Mouse (Mus musculus) left cerebral cortex, adult 8-10 months (tissue): ENCODE results near the gene Prrx1. TPM values are rescaled to one million over a fixed set of nuclear protein-coding genes. Genes with fewer than 3 reads are reported as not detected.

Experiments
- DNase-seq, 2 experiments: peaks; one replicate each; pipeline ENCODE4 v3.0.0; 2022; ENCODE audit warnings: low spot score in 2 of 2
- total RNA-seq, 4 experiments: library from RNA; stranded (reverse); gene quantifications; 2 replicates each; pipeline ENCODE4 v1.2.4; 2022

The Prrx1 gene
- total RNA-seq, 4 experiments from 2014 or later = 3.9 to 6.3 (median 5.2) TPM

DNA sequence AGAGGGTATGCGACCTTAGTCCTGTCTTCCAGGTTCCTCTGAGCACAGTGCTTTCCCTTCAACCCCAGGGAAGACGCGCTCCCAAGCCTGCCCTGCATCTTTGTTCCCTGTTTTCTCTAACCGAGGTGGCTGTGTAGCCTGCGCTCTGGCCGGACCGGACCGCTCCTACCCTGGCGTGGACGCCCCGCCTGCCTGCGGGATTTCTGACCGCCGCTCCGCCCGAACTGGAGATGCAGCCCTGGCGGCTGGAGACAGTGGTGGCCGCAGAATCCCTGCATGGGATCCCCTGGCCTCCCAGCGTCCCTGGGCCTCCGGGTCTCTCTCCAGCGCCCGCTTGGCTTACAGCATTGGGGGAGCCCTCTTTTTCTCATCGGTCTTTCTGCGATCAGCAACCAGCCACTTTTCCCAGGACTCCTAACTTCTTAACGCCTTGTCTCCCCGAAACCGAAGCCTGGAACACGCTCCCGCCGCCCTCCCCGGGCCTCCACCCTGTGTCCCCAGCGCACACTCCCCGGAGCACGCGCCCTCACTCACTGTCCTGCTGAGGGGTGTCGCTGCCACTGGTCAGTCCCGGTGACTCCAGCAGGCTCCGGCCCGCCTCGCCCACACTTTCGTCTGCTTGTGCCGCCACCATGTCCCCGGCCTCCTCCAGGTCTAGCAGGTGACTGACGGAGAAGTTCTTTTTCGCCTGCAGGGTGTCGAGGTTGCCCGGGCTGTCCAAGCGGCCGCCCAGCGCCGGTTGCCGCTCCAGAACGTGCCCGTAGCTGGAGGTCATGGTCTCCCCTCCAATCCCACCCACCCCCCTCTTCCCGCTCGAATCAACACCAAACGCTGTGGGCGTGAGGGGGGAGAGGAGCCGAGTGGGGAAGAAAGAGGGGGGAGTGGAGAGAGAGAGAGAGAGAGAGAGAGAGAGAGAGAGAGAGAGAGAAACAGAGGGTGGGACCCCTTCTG lies 1.4 kb downstream of the Prrx1 start:
- no peak for DNase-seq

DNA sequence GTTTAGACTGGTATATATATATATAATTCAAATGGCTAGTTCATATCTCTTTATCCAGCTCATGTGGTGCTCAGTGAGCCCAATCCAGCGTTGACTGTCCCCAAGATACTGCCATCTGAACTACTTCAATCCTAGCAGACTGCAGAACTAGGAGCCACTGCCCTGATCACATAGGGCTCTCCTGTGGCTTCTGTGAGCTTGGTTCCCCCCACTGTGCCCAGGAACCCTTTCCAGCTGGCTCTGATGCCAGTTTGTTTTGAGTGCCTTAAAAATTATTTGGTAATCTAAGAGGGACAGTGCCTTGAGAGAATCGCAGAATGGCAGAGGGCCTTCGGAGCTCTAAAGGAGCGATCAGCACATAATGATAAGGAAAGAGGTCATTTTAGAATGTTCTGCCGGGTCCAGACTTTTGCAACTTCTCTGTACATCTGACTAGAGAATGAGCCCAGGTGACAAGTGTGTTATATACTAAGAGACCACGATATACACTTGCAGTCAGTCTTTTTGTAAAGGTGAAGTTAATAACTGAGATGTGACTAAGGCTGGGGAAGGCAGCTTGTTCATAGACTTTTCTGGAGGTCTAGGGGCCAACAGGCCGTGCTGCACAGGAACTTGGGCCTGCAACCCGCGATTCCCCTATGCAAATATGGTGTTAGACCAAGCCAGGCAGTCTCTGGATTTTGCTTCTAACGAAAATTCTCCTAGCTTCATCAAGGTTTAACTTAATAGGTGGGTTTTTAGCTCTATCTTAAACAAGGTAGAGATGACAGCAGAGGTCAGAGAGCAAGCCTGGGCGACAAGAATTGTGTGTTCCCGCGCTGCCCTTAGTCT lies 2.3 kb downstream of the Prrx1 start:
- no peak for DNase-seq

DNA sequence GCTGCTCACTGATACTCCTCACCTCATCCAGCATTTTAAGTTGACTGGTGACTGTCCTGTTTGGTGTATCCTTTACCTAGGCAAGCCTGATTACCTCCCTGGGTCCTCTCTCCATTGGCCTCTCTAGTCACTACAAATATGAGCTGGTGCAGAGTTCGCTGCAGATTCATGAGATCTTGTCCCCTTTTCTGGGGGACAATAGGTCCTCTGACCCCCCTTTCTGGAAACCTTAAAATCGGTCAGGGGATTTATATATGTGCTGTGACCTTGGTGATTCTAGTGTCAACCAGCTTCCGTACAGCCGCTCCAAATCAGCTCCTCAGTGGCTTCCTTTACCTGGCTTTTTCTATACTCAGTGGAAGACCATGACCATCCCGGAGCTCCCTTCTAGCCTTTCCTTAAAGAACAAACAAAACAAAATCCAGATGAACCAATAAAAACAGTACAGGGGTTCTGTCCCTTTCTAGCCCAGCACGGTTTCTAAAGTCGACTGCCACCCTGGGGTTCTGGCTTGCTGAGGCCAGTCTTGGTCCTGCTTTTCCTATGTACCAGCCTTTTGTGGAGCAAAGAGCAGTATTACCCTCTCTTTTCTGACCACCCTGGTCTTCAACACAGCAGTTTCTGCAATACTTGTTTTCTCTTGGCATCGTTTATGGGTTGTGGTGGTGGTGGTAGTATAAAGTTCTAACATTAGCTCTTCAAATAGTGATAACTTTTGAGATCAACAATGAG lies 3.3 kb downstream of the Prrx1 start:
- no peak for DNase-seq

DNA sequence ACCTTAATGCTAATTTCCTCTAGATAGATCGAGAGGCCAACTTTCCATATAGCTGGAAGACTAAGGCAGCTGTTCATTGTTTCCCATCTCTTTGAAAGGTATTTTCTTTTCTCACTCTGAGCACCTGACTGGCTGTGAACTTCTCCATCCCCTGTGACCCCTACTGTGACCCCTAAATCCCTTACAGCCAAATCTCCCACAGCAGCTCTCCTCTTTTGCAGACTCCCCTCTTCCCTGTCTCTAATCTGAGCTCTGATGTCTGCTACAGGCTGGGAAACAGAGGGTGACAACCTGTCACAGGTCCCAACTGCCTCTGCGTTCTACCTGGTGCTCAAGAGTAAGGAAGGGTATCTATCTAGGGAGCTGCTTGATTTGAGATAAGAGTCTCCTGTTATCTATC lies 4.0 kb downstream of the Prrx1 start:
- no peak for DNase-seq

DNA sequence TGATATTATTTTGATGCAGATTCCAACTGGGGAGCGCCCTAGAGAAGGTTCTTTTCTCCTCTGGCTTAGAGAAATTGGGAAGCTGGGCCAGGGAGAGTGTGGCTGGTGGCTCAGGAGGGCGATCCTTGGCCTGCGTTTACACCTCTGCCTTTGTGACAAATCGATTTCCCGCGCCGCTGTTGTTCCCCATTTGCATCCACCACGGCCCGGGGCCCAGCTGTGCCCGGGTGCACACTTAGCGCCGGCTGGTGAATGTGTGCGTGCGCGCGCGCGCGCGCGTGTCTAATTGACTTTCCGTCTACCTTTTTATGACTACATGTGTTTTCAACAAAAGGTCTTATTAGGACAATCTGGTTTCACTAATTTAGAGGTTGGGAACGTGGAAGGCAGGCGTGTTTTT lies 4.9 kb downstream of the Prrx1 start:
- DNase-seq = no peak

DNA sequence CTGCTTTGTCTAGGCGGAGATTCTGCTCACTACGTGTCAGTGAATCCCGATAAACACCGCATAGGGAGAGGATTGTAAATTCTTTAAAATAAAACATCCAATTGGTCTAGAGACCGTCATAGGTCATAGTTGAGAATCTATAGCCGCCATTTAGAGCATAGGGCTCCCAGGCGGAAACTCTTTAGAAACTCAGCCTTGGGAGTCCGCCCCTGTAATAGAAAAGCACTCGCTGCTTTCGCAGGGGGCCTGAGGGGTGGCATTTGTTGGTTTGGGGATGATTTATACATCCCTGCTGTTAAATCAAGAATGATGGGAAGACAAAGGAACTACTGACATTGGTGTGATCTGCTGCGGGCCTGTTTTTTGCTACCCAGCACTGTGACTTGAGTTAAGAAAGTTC lies 5.8 kb downstream of the Prrx1 start:
- DNase-seq = no peak

DNA sequence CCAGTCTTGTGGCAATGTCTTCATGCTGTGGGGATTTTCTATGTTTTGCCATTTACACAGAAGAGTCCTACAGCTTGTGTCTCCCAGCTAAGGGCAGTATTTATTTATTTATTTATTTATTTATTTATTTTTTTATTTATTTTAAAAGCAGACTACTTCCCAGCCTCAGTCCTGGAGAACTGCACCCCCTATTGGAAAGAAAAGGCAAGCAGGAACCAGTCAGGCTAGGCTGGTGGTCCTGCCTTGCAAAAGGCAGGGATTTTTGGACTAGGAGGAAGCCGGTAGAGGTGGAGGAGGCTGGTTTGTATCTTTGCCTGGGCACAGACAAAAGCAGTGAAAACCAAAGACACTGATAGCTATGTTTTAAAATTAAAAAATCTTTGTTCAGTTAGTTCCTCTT lies 7.6 kb downstream of the Prrx1 start:
- DNase-seq = no peak

DNA sequence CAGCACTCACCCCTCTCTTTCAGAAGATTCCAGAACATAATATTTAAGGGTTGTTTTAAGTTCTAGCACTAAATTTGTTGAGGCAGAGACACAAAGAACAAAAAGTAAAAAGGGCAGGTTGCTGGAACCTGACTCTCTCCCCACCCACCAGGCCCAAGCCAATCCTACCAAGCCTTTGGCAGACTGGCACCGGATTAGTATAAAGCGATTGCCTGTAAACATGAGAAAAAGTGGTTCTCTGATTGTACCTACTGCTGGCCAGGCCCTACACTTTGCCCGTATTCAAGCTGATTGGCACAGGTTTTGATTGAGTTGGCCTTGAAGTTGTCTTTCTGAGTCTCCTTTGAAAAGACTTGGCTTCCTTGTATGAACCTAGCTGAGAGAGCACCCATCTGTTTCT lies 8.7 kb downstream of the Prrx1 start:
- no peak for DNase-seq

DNA sequence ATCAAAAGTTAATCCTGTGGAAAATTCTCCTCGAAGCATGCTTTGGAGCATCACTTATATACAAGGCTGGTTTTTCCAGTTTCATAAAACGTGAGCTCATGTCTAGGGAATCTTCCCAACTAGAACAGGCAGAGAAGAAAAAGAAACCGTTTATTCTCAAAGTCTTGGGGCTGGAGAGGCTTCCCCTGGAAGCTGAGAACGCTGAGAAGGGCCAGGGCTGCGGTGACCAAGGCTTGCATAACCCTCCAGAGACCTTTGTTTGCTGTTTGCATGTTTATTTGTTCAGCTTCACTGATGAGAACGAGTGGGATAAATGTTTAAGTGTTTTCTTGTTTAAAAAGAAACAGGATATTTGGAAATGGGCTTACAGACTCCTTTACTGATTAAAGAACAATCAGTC lies 11.2 kb downstream of the Prrx1 start:
- no peak for DNase-seq

DNA sequence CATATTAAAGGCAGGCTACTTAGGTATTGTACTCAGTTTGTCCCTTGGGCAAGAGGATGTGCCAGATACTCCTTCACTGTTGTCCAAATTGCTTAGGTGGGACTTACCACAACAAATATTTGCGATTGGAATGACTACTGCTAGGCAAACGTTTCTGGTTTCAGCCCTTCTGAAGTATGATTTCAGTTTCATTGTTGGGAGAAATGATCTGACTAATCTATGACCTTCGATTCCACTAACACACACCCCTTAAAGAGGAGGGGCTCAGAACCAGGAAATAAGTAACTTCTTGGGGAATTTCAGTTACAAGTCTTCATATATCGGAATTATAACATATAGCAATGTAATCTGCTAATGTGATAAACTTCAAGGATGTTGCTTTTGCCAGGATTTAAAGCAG lies 20.4 kb downstream of the Prrx1 start:
- no peak for DNase-seq

DNA sequence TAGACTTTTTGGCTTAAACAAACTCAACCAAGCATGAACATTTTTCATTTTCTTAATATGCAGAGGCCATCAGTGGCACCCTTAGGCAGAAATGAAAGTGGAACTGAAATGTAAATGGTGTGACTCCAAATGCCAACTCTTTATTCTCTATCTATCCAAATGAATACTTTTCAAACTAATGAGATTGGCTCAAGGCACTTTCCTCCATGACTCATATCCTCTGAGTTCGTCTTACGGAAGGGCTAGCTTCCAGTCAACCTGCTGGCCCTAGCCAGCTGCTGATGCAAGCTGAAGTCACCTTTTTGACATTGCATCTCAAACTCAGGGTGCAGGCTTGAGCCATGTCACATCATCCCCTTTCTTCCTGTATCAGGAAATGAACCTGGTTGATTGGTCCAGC lies 21.6 kb downstream of the Prrx1 start:
- no peak for DNase-seq

DNA sequence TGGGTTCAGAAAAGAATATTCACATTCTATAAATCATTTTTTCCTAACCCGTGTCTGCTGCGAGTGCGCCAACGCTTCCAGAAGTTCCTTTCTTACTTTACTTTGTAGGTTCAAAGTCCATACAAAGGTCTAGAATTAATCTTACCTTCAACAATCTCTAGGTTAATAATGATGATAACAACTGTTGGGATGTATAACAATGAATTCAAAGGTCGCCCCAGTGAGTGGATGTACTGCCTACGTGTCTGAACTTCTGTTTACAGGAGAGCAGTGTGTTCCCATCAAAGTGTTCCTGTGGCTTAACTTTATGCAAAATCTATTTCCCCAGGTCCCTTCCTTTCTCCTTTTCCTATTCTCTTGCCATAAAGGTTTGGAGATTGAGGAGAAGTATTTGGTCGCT lies 24.4 kb downstream of the Prrx1 start:
- no peak for DNase-seq

DNA sequence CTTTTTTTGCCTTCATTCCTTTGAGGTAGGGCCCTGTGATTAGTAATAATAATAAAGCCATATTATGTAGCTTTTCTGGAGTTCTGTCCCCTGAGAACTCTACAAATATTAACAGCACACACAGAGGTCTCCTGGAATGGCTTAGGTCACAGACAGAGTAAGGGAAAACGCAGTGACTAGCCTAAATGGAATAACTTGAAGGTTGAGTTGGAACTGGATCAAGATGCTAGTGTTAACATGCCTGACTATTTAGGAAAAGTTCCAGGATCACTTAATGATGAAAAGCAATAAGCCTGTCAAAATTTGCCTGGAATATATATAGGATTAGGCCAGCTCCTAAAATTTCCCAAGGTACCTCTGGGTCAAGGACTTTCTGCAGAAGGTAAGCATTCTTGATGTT lies 28.0 kb downstream of the Prrx1 start:
- no peak for DNase-seq

DNA sequence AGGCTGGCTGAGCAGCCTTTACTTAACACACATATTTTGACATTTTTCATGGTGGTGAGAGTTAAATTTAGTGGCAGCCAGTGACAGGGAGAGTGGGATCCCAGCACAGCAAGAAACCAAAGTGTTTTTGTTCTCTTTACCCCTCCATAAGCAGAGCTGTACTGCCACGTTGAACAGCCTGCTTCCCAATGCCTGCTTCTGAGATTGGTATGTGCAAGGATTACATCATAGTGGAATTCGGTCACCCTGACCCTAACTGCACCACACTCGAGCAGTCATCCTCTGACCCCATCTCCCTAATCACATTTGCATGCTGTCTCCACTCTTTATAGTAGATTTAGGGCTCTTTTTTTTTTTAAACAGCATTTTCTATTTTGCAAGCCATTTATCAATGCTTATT lies 28.4 kb downstream of the Prrx1 start:
- DNase-seq = no peak

DNA sequence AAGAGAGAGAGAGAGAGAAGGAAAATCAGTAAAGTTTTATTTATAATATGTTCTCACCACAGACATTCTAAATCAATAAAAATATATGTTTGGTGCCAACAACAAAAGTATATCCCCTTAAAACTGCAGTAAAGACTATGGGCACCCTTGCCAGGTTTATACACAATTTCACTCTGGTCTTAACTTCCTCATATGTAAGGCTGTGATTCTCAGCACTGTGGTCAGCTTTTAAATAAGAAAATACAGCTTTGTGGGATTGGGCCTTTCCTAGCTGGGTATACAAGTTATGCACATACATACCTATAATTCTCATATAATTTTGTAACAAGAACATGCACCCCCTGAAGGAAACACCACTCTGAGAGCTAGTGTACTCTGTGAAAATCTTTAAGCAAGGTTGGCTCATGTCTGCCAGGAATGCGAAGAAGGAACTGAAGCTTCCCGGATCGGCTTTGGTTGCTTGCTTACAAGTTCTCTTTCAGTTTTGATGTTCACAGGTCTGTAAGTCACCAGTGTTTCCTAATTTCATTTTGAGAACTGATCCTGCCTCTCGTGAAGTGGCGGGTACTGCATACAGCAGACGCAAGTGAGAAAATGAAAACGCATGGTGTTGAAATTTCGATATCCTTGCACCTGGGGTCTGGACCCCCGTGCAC lies 29.4 kb downstream of the Prrx1 start:
- no peak for DNase-seq

DNA sequence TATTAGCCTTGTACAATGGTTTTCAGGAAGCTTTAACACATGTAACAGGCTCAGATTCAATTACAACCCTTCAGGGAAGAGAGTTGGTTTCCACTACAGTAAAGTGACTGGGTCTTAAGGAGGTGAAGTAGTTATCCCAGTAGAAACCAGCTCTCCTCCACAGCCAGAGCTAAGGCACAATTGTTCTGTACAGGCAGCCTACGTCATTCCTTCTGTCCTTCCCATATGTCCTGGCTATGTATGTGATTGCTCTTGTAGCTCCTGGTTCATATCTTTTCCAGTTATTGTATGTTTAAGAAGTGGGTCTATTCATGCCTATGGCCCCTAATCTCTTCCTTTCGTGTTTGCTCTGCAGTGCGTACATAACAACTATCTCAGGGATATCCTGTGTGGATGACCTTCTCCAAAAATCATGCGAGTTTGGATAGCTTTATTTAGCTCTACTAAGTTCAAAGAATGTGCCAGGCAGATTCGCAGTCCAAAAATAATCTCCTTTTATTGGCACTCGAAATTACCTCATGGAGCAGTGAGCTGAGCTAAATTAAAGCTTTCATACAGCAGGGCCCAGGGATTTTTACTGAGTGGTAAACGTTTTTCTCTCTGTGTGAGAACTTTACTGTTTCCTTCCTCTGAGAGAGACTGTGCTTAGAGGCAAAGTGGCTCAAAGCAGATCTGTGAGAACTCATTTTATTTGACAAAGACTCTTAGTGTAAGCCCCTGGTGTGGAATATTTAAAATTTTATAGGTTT lies 31.9 kb downstream of the Prrx1 start:
- DNase-seq = peak in 1 of 2 experiments; percentile 24

DNA sequence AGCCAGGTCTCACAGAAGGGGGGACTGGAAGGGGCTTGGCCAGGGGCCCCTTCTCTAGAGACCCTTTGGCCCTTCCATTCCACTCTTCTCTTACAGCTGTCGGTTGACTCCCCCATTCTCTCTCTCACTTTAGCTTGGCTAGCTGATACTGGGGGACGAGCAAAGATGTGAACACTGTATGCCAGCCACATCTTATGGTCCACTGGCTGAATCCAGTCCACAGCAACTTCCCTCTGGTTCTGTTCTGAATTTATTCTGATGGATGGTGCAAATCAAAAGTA lies 32.7 kb downstream of the Prrx1 start:
- DNase-seq = no peak

DNA sequence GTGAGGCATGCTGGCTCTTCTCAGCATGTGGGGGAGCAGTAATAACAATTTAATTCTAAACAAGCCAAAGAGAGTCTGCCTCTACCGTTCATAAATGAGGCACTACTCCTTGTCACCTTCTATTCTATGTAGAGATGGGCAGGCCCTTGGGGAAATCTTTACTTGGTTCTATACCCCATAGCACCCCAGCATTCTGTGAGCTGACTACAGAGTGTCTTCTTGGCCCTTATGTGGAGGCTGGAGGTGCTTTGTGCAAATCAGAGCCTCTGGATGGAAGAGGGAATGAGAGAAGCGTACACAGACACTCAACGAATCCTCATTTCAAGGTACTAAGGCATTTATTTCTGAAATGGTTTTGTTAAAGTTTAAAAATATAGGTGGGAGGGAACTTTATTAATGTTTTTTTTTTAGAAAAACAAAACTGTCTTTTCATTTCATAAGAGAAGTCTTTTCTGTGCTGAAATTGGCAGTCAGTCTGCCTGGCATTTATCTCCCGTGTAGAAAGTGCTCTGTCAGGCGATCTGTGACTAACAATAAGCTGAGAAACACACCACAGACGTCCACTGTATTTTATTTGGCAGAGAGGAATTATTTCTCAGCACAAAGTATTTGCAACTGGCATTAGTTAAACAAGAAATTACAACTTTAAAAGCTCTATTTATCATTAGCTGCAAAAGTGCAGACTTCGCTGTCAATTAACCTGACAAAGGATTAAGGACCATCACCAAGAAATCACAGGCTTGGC lies 33.2 kb downstream of the Prrx1 start:
- no peak for DNase-seq

DNA sequence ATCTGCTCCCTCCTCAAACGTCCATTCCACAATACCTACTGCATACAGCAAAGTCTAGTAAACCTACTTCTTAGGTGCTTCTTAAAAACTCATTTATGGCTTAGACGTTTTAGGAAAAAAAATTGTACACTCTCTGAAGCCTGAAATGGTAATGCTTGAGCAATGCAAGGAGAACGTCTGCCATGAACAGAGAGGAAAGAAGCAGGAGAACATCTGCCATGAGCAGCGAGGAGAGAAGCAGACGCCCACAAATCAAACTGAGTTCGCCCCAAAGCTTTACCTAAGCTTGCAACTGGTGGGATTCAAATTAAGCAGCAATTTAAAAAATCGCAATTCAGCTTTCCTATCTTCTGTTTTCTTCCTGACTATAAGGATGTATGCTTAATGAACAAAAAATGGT lies 36.4 kb downstream of the Prrx1 start:
- no peak for DNase-seq

DNA sequence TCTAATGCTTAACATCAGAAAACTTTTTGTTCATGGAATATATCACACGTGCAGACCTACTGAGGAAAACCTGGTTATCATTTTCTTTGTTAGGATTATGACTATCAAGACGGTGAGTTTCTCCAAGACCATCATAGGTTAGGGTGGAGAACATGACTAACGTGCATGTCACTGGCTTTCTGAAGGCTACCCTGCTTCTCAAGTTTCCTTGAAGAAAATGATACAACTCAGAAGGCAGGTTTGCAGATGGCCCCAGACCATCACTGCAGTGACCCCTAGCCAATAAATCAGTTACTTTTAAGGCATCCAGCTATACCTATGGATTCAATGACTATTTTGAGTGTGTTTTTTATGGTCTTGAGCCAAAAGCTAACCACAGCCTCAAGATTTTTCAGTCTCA lies 38.6 kb downstream of the Prrx1 start:
- DNase-seq = no peak
